Mouse (Mus musculus) intestine, embryonic 15.5 days (tissue): Measurements from ENCODE around the gene Glud1. TPM values are rescaled to one million over a fixed set of nuclear protein-coding genes. Genes with fewer than 3 reads are reported as not detected.
A peak's percentile ranks its signal among the peaks of the same experiment; 100 is the strongest.

Experiments used
- ATAC-seq: fragments of 200-750 bp; cut with Nextera tagmentation; 2 replicates; pipeline ENCODE4 v1.8.0; 2017; ENCODE audit warnings: moderate TSS enrichment, moderate library complexity
- H3K27ac ChIP-seq: fragments of 300-500 bp; sonication (generic); 2 replicates; pipeline ENCODE4 v1.5.1; 2015; ENCODE audit warnings: mild to moderate bottlenecking, inconsistent platforms
- H3K27me3 ChIP-seq: fragments of 300-500 bp; sonication (generic); replicated peaks from 2 replicates; pipeline ENCODE4 v1.6.1; 2015; ENCODE audit warnings: inconsistent platforms
- H3K36me3 ChIP-seq: fragments of 300-500 bp; sonication (generic); 2 replicates; pipeline ENCODE4 v1.6.1; 2015; ENCODE audit warnings: inconsistent platforms
- H3K4me1 ChIP-seq: fragments of 300-500 bp; sonication (generic); replicated peaks from 2 replicates; pipeline ENCODE4 v1.6.1; 2015; ENCODE audit warnings: inconsistent platforms
- H3K4me2 ChIP-seq: fragments of 300-500 bp; sonication (generic); replicated peaks from 2 replicates; pipeline ENCODE4 v1.6.1; 2015; ENCODE audit warnings: mild to moderate bottlenecking, inconsistent platforms
- H3K4me3 ChIP-seq: fragments of 300-500 bp; sonication (generic); replicated peaks from 2 replicates; pipeline ENCODE4 v1.5.1; 2015; ENCODE audit warnings: inconsistent platforms
- H3K9ac ChIP-seq: fragments of 300-500 bp; sonication (generic); 2 replicates; pipeline ENCODE4 v1.6.1; 2015; ENCODE audit warnings: inconsistent platforms
- H3K9me3 ChIP-seq: fragments of 300-500 bp; sonication (generic); 2 replicates; pipeline ENCODE4 v1.6.1; 2016; ENCODE audit warnings: inconsistent platforms
- whole genome bisulfite sequencing: fragments of 180-500 bp; shearing (Covaris S2); methylation state at CpG from one replicate; pipeline ENCODE4 v1.1.7; 2015; 5-methylcytosine and 5-hydroxymethylcytosine counted together
- polyA plus RNA-seq: library from polyadenylated mRNA; unstranded; fragments of >200 nt; fragmentation: Nextera tagmentation; extraction: Ambion mirVana; gene quantifications from 2 replicates; pipeline ENCODE4 v1.2.1, GENCODE M21; 2015

Glud1 gene
- polyA plus RNA-seq, 1 experiment from 2014 or later: 91.9 TPM

DNA sequence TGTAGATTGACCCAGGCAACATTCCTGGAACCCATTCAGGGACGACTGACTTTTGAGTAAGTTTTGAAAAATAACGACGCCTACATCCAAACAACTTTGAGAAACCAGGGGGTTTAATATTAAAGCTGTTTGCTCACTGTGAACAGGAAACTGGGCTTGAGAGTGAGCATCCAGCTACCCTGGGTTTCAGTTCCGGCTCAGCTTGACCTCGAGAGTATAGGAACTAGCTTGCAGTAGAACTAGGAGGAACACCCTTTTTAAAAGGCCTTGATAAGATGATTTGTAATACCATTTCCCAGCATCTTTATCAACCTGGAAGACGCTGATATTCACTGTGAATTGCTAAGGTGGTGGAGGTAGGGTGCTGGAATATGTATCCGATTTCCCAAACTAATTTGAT lies 14.2 kb upstream of the Glud1 start:
- Histone ChIP-seq H3K4me3 (no peak overlapping the region), H3K36me3 (no peaks in the 10 kb centered on the region), H3K27ac (no peak overlapping the region), H3K27me3 (no peaks in the 10 kb centered on the region), H3K9ac (no peak overlapping the region), H3K4me2 (no peak overlapping the region), H3K4me1 (peaks cover 16% of the 10 kb centered on the region), H3K9me3 (no peaks in the 10 kb centered on the region)
- 70% methylated on average over 7 of the region's 7 CpGs for WGBS
- no peak for ATAC-seq

DNA sequence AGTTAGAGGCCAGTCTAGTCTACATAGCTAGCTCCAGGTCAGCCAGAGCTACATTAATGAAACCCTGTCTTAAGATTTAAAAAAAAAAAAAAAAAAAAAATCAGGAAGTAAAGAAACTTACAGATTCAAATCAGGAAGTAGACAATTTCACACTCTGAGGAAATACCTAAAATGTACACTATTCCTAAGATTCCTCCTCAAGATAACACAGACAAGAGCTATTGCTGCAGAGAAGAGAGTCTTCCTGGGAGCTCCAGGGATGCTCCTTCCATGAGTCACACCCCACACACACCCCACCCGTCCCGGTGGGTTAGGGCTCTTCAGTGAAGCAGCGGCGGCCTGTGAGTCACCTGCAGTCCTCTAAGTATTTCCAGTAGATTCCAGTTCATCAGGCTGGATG lies 13.5 kb upstream of the Glud1 start:
- Histone ChIP-seq H3K4me3 (no peak overlapping the region), H3K36me3 (no peaks in the 10 kb centered on the region), H3K9me3 (no peaks in the 10 kb centered on the region), H3K9ac (no peak overlapping the region), H3K27ac (no peak overlapping the region), H3K4me1 (peaks cover 16% of the 10 kb centered on the region), H3K27me3 (no peaks in the 10 kb centered on the region), H3K4me2 (no peak overlapping the region)
- WGBS: 40% methylated on average over 4 of the region's 4 CpGs
- ATAC-seq: peak; percentile 71

DNA sequence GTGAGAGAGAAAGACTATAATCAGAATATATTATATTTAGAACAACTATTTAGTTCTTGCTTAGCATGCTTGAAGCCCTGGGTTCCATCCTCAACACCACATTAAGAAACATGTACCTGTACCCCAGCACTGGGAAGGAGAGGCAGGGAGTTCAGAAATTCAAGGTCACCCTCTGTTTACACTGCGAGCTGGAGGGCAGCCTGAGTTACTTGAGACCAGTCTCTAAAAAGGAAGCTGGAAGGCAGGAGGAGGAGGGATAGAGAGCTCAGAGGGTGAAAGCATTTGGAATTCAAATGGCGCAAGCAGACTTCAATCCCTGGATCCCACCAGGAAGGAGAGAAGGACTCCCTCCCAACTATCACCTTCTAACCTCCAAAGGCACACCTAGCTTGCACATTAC lies 12.9 kb upstream of the Glud1 start:
- no peaks in the 10 kb centered on the region for H3K9me3 ChIP-seq
- no peak overlapping the region for H3K9ac ChIP-seq
- no peak overlapping the region for H3K27ac ChIP-seq
- 0 out of 2 replicates have a peak, but pooled peaks have one; percentile 24 for ATAC-seq
- peaks cover 16% of the 10 kb centered on the region for H3K4me1 ChIP-seq
- WGBS: 33% methylated on average over 2 of the region's 2 CpGs
- no peak overlapping the region for H3K4me2 ChIP-seq
- no peaks in the 10 kb centered on the region for H3K27me3 ChIP-seq
- H3K4me3 ChIP-seq: no peak overlapping the region
- no peaks in the 10 kb centered on the region for H3K36me3 ChIP-seq

DNA sequence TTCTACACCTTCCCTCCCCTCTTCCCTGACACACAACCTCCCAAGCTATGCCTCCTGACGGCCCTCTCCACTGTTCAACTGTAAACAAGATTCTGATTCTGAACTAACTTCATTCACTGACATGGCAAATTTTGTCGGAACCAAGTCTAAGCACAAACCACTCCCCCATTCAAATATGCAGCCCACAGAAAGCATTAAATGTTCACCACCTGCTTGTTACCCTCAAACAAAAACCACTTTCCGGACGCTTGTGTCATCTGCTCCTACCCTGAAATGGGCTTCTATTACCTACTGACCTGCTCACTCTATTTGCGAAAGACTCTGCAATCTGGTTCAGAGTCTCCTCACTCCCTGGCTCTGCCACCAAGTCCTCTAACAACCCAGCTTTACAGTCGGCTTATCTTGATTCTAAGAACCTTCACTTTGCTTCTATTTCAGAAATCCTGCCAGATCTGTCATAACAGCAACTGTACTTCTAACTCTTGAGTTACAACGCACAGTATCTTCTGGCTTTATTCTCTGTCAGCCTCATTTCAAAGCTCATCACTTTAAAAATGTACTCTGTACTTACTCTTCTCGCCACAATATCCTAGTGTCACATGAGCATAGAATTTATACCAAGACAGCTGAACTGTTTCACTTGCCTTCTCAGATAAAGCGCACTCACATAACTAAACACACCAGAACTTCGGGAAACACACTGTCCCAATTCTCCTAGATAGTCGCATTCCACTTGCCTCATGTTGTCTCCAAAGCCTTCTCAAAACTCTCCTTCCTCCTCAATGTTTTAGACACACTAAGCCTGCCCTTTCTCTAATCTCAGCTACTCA lies 11.4 kb upstream of the Glud1 start:
- H3K9ac ChIP-seq: no peak overlapping the region
- ATAC-seq: no peak
- H3K4me1 ChIP-seq: peaks cover 19% of the 10 kb centered on the region
- no peak overlapping the region for H3K4me3 ChIP-seq
- 0 out of 2 replicates have a peak overlapping the region, but pooled peaks have one; percentile 13 for H3K27ac ChIP-seq
- H3K9me3 ChIP-seq: no peaks in the 10 kb centered on the region
- no peaks in the 10 kb centered on the region for H3K36me3 ChIP-seq
- H3K27me3 ChIP-seq: no peaks in the 10 kb centered on the region
- H3K4me2 ChIP-seq: no peak overlapping the region
- 49% methylated on average over 11 of the region's 11 CpGs for WGBS

DNA sequence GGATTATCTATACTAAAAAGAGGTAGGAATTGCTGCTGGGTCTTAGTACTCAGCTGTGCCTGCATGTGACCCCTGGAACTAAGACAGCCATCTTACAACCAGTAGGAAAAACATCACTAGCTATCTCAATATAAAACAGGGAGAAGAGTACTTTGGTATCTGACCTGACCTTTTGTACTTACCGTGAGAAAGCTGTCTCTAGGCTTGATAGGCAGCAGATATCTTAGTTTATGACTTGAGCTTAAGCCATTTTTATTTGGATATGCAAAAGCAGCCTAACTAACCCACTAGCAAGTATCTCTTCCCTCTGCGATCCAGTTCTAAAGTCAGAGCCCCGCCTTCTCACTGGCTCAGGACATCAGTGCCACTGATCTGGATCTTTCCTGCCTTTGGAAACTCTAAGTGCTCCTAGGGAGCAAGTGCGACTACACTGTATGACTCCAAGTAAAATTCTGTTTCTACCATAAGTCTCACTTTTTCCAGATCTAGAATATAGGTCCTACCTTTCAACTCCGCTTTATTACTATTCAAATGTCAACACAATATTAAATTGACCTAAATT lies 7.8 kb upstream of the Glud1 start:
- no peaks in the 10 kb centered on the region for H3K9me3 ChIP-seq
- no peaks in the 10 kb centered on the region for H3K27me3 ChIP-seq
- H3K9ac ChIP-seq: no peak overlapping the region
- peak; percentile 75 for ATAC-seq
- no peak overlapping the region for H3K4me2 ChIP-seq
- WGBS: 55% methylated on average over 5 of the region's 5 CpGs
- H3K27ac ChIP-seq: no peak overlapping the region
- no peaks in the 10 kb centered on the region for H3K36me3 ChIP-seq
- peaks cover 19% of the 10 kb centered on the region for H3K4me1 ChIP-seq
- no peak overlapping the region for H3K4me3 ChIP-seq

DNA sequence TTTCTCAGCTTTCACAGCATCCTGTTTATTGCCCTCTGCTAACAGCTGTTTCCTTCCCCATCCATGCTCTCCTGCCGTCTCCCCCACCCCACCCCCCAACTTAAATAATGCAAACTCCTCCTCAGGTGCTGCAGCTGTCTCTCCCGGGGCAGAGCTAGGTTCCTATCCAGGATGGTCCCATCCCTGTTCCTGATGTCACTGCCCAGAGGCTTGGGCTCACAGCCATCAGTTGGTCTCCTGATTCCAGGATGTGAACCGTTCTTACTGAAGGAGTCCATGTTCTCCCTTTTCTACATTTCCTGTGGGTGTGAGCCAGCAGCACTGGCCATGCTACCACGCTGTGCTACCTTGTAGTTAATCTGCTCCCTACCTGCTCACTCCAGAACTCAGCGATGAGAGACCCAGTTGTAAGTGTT lies 7.3 kb upstream of the Glud1 start:
- ATAC-seq: no peak
- H3K9ac ChIP-seq: no peak overlapping the region
- H3K27me3 ChIP-seq: no peaks in the 10 kb centered on the region
- H3K27ac ChIP-seq: peak overlapping the region; percentile 42; the same call in 1 of the 2 replicates
- H3K4me1 ChIP-seq: peaks cover 18% of the 10 kb centered on the region
- H3K4me3 ChIP-seq: no peak overlapping the region
- WGBS: 18% methylated on average over 5 of the region's 5 CpGs
- H3K36me3 ChIP-seq: no peaks in the 10 kb centered on the region
- no peaks in the 10 kb centered on the region for H3K9me3 ChIP-seq
- H3K4me2 ChIP-seq: peak overlapping the region; percentile 7; the same call in 1 of the 2 replicates

DNA sequence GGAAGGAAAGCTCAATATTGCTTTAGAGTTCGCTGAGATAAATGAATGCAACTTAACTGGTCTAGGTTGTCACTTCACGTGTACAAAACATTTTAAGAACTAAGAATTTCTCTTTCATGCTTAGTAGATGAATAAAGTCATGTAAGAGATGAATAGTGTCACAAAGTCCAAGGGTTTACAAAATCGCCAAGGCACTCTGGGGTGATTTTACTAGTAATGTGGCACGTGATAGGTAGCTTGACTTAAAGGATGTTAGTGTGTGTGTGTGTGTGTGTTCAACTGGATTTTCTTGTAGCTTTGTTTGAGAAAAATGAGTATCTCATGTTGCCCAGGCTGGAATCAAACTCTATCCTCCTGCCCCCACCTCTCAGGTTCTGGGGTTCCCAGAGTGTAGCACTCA lies 1.3 kb upstream of the Glud1 start:
- ATAC-seq: no peak
- 76% methylated on average over 4 of the region's 4 CpGs for WGBS

DNA sequence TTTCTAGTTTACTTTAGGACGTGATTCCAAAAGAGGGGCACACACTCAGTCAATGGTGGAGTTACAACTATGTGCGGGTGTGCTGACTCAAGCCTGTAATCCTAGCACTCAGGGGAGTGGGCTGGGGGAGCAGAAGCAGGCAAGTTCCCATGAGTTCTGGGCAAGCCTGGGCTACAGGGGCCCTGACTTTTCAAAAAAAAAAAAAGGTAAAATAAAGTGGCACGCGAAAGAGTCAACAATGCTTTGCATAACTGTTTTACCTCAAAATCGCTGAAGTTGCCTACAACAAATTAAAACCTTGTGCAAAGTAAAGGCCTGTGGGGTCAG lies 657 bp upstream of the Glud1 start:
- 7% methylated on average over 5 of the region's 5 CpGs for WGBS
- no peak for ATAC-seq

More for the DNA sequence above, 1.3 kb upstream of the Glud1 start:
- Histone ChIP-seq H3K4me3 (no peak overlapping the region), H3K27ac (no peak overlapping the region), H3K36me3 (no peaks in the 10 kb centered on the region), H3K9me3 (no peaks in the 10 kb centered on the region), H3K4me2 (0 out of 2 replicates have a peak overlapping the region, but pooled peaks have one; percentile 72), H3K27me3 (no peaks in the 10 kb centered on the region), H3K9ac (no peak overlapping the region), H3K4me1 (peaks cover 7% of the 10 kb centered on the region)

DNA sequence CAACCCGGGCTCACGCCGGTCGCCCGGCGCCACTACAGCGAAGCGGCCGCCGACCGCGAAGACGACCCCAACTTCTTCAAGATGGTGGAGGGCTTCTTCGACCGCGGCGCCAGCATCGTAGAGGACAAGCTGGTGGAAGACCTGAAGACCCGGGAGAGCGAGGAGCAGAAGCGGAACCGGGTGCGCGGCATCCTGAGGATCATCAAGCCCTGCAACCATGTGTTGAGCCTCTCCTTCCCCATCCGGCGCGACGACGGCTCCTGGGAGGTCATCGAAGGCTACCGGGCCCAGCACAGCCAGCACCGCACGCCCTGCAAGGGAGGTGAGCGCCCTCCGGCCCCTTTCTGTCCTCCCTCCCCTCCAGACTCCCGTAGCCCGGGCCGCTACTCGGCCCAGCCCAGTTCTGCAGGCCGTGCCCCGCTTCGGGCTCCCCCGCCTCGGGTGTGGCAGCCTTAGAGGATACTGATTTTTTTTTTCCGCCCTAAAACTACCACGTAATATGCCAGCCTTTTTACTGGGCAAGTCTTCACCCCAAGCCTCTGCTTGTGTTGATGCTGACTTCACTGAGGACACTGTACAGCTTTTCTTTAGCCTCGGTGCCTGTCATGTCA lies 599 bp downstream of the Glud1 start:
- Histone ChIP-seq H3K27me3 (no peaks in the 10 kb centered on the region), H3K9ac (peak overlapping the region; percentile 99), H3K4me3 (peak overlapping the region; percentile 93), H3K36me3 (no peaks in the 10 kb centered on the region), H3K27ac (peak overlapping the region; percentile 98), H3K9me3 (no peaks in the 10 kb centered on the region), H3K4me1 (peaks cover 10% of the 10 kb centered on the region), H3K4me2 (peak overlapping the region; percentile 72)
- 0% methylated on average over 47 of the region's 47 CpGs for WGBS
- ATAC-seq: peak; percentile 26

More for the DNA sequence above, 657 bp upstream of the Glud1 start:
- Histone ChIP-seq H3K9me3 (no peaks in the 10 kb centered on the region), H3K36me3 (no peaks in the 10 kb centered on the region), H3K27me3 (no peaks in the 10 kb centered on the region), H3K4me1 (peaks cover 7% of the 10 kb centered on the region), H3K27ac (peak overlapping the region; percentile 98), H3K9ac (peak overlapping the region; percentile 57), H3K4me2 (peak overlapping the region; percentile 72), H3K4me3 (peak overlapping the region; percentile 93)

DNA sequence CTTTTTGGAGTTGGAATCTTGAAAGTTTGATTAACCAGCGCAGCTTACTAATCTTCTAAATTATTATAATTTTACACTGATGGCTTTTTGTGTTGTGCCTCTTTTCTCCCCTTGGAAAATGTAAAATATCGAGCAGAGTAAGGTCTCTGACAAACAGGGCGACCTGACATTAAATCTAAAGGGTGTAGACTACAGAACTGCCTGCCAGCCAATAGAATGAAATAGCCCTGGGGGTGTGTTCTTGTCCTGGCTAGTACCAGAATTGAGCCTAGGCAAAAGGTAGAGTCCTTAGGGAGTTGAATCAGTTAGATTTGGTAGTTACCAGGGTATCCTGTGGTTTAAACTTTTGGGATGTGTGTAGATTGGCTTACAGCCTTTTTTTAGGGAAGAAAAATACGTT lies 1.2 kb downstream of the Glud1 start:
- Histone ChIP-seq H3K27me3 (no peaks in the 10 kb centered on the region), H3K4me1 (peaks cover 10% of the 10 kb centered on the region), H3K9ac (peak overlapping the region; percentile 99), H3K36me3 (no peaks in the 10 kb centered on the region), H3K4me2 (peak overlapping the region; percentile 72), H3K9me3 (no peaks in the 10 kb centered on the region), H3K4me3 (peak overlapping the region; percentile 93), H3K27ac (peak overlapping the region; percentile 98; the same call in 1 of the 2 replicates)
- 4% methylated on average over 4 of the region's 4 CpGs for WGBS
- ATAC-seq: no peak

DNA sequence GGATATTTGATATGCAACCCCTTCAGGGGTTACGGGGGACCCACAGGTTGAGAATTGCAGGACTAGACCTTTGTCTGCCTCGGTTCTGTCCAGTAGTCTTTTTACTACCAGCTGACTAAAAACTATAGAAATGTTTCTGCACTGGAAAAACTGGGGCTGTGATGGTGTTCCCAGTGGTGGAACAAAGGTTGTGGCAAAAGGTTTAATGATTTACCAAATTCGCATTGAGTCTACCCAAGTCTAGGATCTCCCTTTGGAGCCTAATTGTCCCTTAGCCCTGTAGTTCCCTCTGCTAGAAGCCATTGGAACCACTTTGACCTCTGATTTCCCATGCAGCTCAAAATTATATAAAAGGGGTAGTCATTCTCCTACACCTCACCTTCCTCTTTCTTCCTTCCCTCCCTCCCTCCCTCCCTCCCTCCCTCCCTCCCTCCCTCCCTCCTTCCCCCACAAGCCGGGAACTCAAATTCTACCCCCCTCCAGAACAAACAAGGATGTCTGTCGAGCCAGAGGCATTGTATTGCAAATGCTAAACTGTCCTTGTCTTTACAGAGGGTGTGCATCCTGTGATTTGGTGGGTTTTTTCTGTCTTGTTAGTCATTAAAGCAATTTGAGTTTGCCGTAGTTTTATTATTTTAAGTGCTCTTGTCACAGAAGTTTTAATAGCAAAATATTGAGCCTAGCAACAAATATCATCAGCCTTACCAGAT lies 2.0 kb downstream of the Glud1 start:
- ATAC-seq: 0 out of 2 replicates have a peak, but pooled peaks have one; percentile 15

DNA sequence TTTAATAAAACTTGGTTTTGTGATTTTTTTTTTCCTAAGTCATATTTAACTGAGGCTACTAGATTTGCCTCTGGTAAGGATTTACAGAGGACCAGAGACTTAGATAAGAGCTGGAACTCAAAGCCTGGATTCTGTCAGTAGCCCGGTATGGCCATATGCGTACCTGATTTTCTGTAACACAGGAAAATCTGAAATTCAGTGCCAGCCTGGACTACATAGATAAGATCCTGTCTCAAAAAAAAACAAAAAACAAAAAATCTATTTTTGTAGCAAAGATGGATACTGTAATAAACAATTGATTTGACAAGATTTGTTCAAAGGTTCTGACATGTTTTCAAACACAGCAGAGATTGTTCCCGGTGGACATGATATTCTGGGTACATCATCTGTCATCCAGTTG lies 3.1 kb downstream of the Glud1 start:
- H3K27me3 ChIP-seq: no peaks in the 10 kb centered on the region
- H3K4me2 ChIP-seq: peak overlapping the region; percentile 72
- no peak overlapping the region for H3K27ac ChIP-seq
- ATAC-seq: no peak
- WGBS: 53% methylated on average over 3 of the region's 3 CpGs
- no peak overlapping the region for H3K4me3 ChIP-seq
- H3K9me3 ChIP-seq: no peaks in the 10 kb centered on the region
- no peaks in the 10 kb centered on the region for H3K36me3 ChIP-seq
- H3K4me1 ChIP-seq: peaks cover 10% of the 10 kb centered on the region
- no peak overlapping the region for H3K9ac ChIP-seq

More for the DNA sequence above, 2.0 kb downstream of the Glud1 start:
- WGBS: 16% methylated on average over 5 of the region's 6 CpGs
- peak overlapping the region; percentile 48; the same call in 1 of the 2 replicates for H3K27ac ChIP-seq
- no peaks in the 10 kb centered on the region for H3K9me3 ChIP-seq
- peaks cover 10% of the 10 kb centered on the region for H3K4me1 ChIP-seq
- H3K4me3 ChIP-seq: peak overlapping the region; percentile 93
- H3K4me2 ChIP-seq: peak overlapping the region; percentile 72
- no peaks in the 10 kb centered on the region for H3K27me3 ChIP-seq
- H3K9ac ChIP-seq: 0 out of 2 replicates have a peak overlapping the region, but pooled peaks have one; percentile 26
- no peaks in the 10 kb centered on the region for H3K36me3 ChIP-seq
